Mouse (Mus musculus) embryonic facial prominence, embryonic 12.5 days (tissue): ENCODE measurements at regions not wholly inside any gene's neighbourhood (a gene's known extent, or its start where the extent isn't known, plus 50 kb on each side); places are given as distances from the start of the nearest gene placed in this dataset.
A peak's percentile ranks its signal among the peaks of the same experiment; 100 is the strongest.

ENCODE experiments used
- ATAC-seq: fragments of 200-750 bp; cut with Nextera tagmentation; 2 replicates; pipeline ENCODE4 v1.8.0; 2017; ENCODE audit not compliant: insufficient number of reproducible peaks, insufficient read depth, low FRiP score, low TSS enrichment
- H3K27ac ChIP-seq: fragments of 300-500 bp; sonication (generic); 2 replicates; pipeline ENCODE4 v1.5.1; 2016; ENCODE audit warnings: mild to moderate bottlenecking
- H3K27me3 ChIP-seq: fragments of 300-500 bp; sonication (generic); 2 replicates; pipeline ENCODE4 v1.6.1; 2016; ENCODE audit warnings: mild to moderate bottlenecking, moderate library complexity
- H3K36me3 ChIP-seq: fragments of 300-500 bp; sonication (generic); 2 replicates; pipeline ENCODE4 v1.6.1; 2016; ENCODE audit warnings: mild to moderate bottlenecking
- H3K4me1 ChIP-seq: fragments of 300-500 bp; sonication (generic); 2 replicates; pipeline ENCODE4 v1.6.1; 2016
- H3K4me2 ChIP-seq: fragments of 300-500 bp; sonication (generic); replicated peaks from 2 replicates; pipeline ENCODE4 v1.6.1; 2016; ENCODE audit warnings: mild to moderate bottlenecking, moderate library complexity
- H3K4me3 ChIP-seq: fragments of 300-500 bp; sonication (generic); 2 replicates; pipeline ENCODE4 v1.5.1; 2016; ENCODE audit warnings: mild to moderate bottlenecking
- H3K9ac ChIP-seq: fragments of 300-500 bp; sonication (generic); 2 replicates; pipeline ENCODE4 v1.6.1; 2016; ENCODE audit warnings: mild to moderate bottlenecking, moderate library complexity
- H3K9me3 ChIP-seq: fragments of 300-500 bp; sonication (generic); 2 replicates; pipeline ENCODE4 v1.6.1; 2016; ENCODE audit warnings: mild to moderate bottlenecking, moderate library complexity
- WGBS: fragments of 180-500 bp; shearing (Covaris S2); methylation state at CpG from one replicate; pipeline ENCODE4 v1.1.7; 2016; 5-methylcytosine and 5-hydroxymethylcytosine counted together

GRCm38 (mm10) chr16:31508981-31509380 lies 86.9 kb downstream of the Bdh1 start:
- peak; percentile 81 for ATAC-seq
- WGBS: under 1% methylated on average over 18 of the region's 18 CpGs
- H3K9ac ChIP-seq: 0 out of 2 replicates have a peak overlapping the region, but pooled peaks have one; percentile 28

GRCm38 (mm10) chr16:31510097-31510496 lies 88.0 kb downstream of the Bdh1 start:
- H3K4me3 ChIP-seq: no peak overlapping the region
- H3K27ac ChIP-seq: no peak overlapping the region
- H3K27me3 ChIP-seq: no peaks in the 10 kb centered on the region
- ATAC-seq: no peak
- WGBS: 63% methylated on average over 8 of the region's 8 CpGs
- H3K4me2 ChIP-seq: no peak overlapping the region
- H3K4me1 ChIP-seq: peaks cover 30% of the 10 kb centered on the region
- no peaks in the 10 kb centered on the region for H3K9me3 ChIP-seq
- no peak overlapping the region for H3K9ac ChIP-seq
- no peaks in the 10 kb centered on the region for H3K36me3 ChIP-seq

More at GRCm38 (mm10) chr16:31508981-31509380, 86.9 kb downstream of the Bdh1 start:
- H3K27ac ChIP-seq: peak overlapping the region; percentile 84
- H3K36me3 ChIP-seq: no peaks in the 10 kb centered on the region
- H3K4me3 ChIP-seq: no peak overlapping the region
- no peaks in the 10 kb centered on the region for H3K9me3 ChIP-seq
- H3K4me1 ChIP-seq: peaks cover 30% of the 10 kb centered on the region
- peak overlapping the region; percentile 28 for H3K4me2 ChIP-seq
- no peaks in the 10 kb centered on the region for H3K27me3 ChIP-seq

- H3K27me3 ChIP-seq: no peaks in the 10 kb centered on the region
- no peaks in the 10 kb centered on the region for H3K36me3 ChIP-seq
- H3K9ac ChIP-seq: no peak overlapping the region
- no peak overlapping the region for H3K4me3 ChIP-seq
- H3K4me1 ChIP-seq: no peaks in the 10 kb centered on the region
- H3K4me2 ChIP-seq: no peak overlapping the region
- WGBS: 89% methylated on average over 3 of the region's 3 CpGs
- ATAC-seq: no peak
- peaks cover 6% of the 10 kb centered on the region; the same call in 1 of the 2 replicates for H3K9me3 ChIP-seq
- H3K27ac ChIP-seq: no peak overlapping the region
Measured at GRCm38 (mm10) chr16:31518816-31519215, 96.7 kb downstream of the Bdh1 start.

GRCm38 (mm10) chr16:31520081-31520480 lies 98.0 kb downstream of the Bdh1 start:
- no peak for ATAC-seq
- H3K4me2 ChIP-seq: no peak overlapping the region
- H3K9me3 ChIP-seq: peaks cover 6% of the 10 kb centered on the region; the same call in 1 of the 2 replicates
- no peaks in the 10 kb centered on the region for H3K4me1 ChIP-seq
- H3K27me3 ChIP-seq: no peaks in the 10 kb centered on the region
- no peak overlapping the region for H3K9ac ChIP-seq
- H3K27ac ChIP-seq: no peak overlapping the region
- H3K36me3 ChIP-seq: no peaks in the 10 kb centered on the region
- WGBS: 74% methylated on average over 9 of the region's 9 CpGs
- no peak overlapping the region for H3K4me3 ChIP-seq

GRCm38 (mm10) chr16:31521786-31522185 lies 99.7 kb downstream of the Bdh1 start:
- 84% methylated on average over 6 of the region's 6 CpGs for WGBS

GRCm38 (mm10) chr16:31526711-31527344 lies 104.7 kb downstream of the Bdh1 start:
- Histone ChIP-seq H3K4me1 (0 out of 2 replicates have a peak, but pooled peaks cover 7% of the 10 kb centered on the region), H3K27ac (no peak overlapping the region), H3K27me3 (no peaks in the 10 kb centered on the region), H3K9ac (no peak overlapping the region), H3K9me3 (no peaks in the 10 kb centered on the region), H3K4me3 (no peak overlapping the region), H3K36me3 (no peaks in the 10 kb centered on the region), H3K4me2 (no peak overlapping the region)
- no peak for ATAC-seq
- 77% methylated on average over 10 of the region's 10 CpGs for WGBS

More at GRCm38 (mm10) chr16:31521786-31522185, 99.7 kb downstream of the Bdh1 start:
- Histone ChIP-seq H3K9me3 (peaks cover 6% of the 10 kb centered on the region; the same call in 1 of the 2 replicates), H3K9ac (no peak overlapping the region), H3K27ac (no peak overlapping the region), H3K27me3 (no peaks in the 10 kb centered on the region), H3K4me3 (no peak overlapping the region), H3K4me1 (no peaks in the 10 kb centered on the region), H3K36me3 (no peaks in the 10 kb centered on the region), H3K4me2 (no peak overlapping the region)
- no peak for ATAC-seq

GRCm38 (mm10) chr16:31528596-31529283 lies 106.7 kb downstream of the Bdh1 start:
- Histone ChIP-seq H3K27ac (no peak overlapping the region), H3K36me3 (no peaks in the 10 kb centered on the region), H3K27me3 (no peaks in the 10 kb centered on the region), H3K9me3 (no peaks in the 10 kb centered on the region), H3K4me1 (0 out of 2 replicates have a peak, but pooled peaks cover 7% of the 10 kb centered on the region), H3K4me3 (no peak overlapping the region), H3K9ac (no peak overlapping the region), H3K4me2 (no peak overlapping the region)
- ATAC-seq: no peak
- 55% methylated on average over 11 of the region's 11 CpGs for WGBS

GRCm38 (mm10) chr16:31529284-31529958 lies 107.3 kb downstream of the Bdh1 start:
- WGBS: 84% methylated on average over 13 of the region's 13 CpGs
- Histone ChIP-seq H3K36me3 (no peaks in the 10 kb centered on the region), H3K4me3 (no peak overlapping the region), H3K4me2 (no peak overlapping the region), H3K4me1 (0 out of 2 replicates have a peak, but pooled peaks cover 7% of the 10 kb centered on the region), H3K27ac (no peak overlapping the region), H3K9me3 (no peaks in the 10 kb centered on the region), H3K9ac (no peak overlapping the region), H3K27me3 (no peaks in the 10 kb centered on the region)
- ATAC-seq: no peak

GRCm38 (mm10) chr16:31530090-31530489 lies 108.0 kb downstream of the Bdh1 start:
- H3K36me3 ChIP-seq: no peaks in the 10 kb centered on the region
- H3K27me3 ChIP-seq: no peaks in the 10 kb centered on the region
- H3K4me1 ChIP-seq: peaks cover 12% of the 10 kb centered on the region; the same call in 1 of the 2 replicates
- no peak overlapping the region for H3K4me3 ChIP-seq
- no peak overlapping the region for H3K4me2 ChIP-seq
- H3K9ac ChIP-seq: no peak overlapping the region
- H3K27ac ChIP-seq: no peak overlapping the region
- no peak for ATAC-seq
- 88% methylated on average over 8 of the region's 8 CpGs for WGBS
- H3K9me3 ChIP-seq: no peaks in the 10 kb centered on the region

GRCm38 (mm10) chr16:31533196-31533777 lies 111.2 kb downstream of the Bdh1 start:
- Histone ChIP-seq H3K36me3 (no peaks in the 10 kb centered on the region), H3K4me1 (peaks cover 14% of the 10 kb centered on the region; the same call in 1 of the 2 replicates), H3K27me3 (no peaks in the 10 kb centered on the region), H3K4me2 (no peak overlapping the region), H3K27ac (no peak overlapping the region), H3K9ac (no peak overlapping the region), H3K9me3 (no peaks in the 10 kb centered on the region), H3K4me3 (no peak overlapping the region)
- ATAC-seq: 0 out of 2 replicates have a peak, but pooled peaks have one; percentile 52
- WGBS: 60% methylated on average over 6 of the region's 6 CpGs

GRCm38 (mm10) chr16:31534923-31535523 lies 112.9 kb downstream of the Bdh1 start:
- 5% methylated on average over 4 of the region's 4 CpGs for WGBS
- peaks cover 8% of the 10 kb centered on the region; the same call in 1 of the 2 replicates for H3K4me1 ChIP-seq
- no peak overlapping the region for H3K4me2 ChIP-seq
- no peak for ATAC-seq
- no peaks in the 10 kb centered on the region for H3K27me3 ChIP-seq
- no peak overlapping the region for H3K27ac ChIP-seq
- no peak overlapping the region for H3K4me3 ChIP-seq
- no peak overlapping the region for H3K9ac ChIP-seq
- no peaks in the 10 kb centered on the region for H3K9me3 ChIP-seq
- H3K36me3 ChIP-seq: no peaks in the 10 kb centered on the region
